Mouse (Mus musculus): Measurements from ENCODE around the gene Ppp1r12b.

- TF ChIP-seq EP300 (IDR thresholded peaks at IDR 0.05; ENCODE audit: insufficient read depth, low read depth, low read length) (no peak), CTCF (IDR thresholded peaks at IDR 0.05; ENCODE audit: low read depth, low read length) (no peak), POLR2A (IDR thresholded peaks at IDR 0.05; ENCODE audit: insufficient read depth, low read length) (no peak)
Observed at GRCm38 (mm10) chr1:134816617-134817016, 139.1 kb downstream of the Ppp1r12b start.

Measured in ES-Bruce4 (cell line).